Comparison of ENCODE assay signal across 7 mouse cellular contexts in the genomic region with DNA sequence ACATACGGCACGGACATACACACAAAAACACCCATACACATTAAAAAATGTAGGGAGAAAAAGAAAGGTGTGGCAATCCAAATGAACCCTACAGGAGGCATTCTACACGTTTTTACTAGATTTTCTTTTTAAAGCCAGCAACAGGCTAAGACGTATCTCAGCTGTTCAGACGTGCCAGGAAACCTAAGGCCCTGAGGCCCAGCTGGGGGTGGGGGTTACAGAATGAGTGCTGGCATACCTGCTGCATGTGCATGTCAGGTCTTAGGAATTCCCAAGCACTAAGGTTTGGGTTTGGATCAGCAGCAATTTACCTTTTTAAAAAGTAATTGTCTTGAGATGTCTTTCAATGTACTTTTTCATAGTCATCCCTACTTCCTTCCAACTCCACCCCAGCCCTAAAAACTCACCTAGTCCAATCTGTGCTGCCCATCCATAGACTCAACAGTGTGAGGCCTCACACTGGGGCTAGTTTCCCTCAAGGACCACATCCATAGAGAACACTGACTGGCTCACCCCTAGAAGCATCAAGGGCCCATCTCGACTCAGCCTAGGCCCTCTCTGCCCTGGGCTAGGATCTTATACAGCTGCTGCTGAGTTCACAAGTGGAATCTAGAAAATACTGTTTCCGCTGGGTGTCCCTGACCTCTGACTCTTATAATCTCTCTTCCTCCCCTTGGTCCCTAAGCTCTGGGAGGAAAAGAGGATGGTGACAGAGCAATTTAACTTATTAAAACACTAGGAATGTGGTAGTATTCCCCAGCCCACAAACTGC. TPM values are rescaled to one million over a fixed set of nuclear protein-coding genes. Genes with fewer than 3 reads are reported as not detected.
DNase-seq lines count a peak whose midpoint lies in the region; ATAC-seq and TF ChIP-seq lines count a peak whose summit lies in the region.

No protein-coding gene starts in this region.

- H3K4me2 ChIP-seq in forebrain, postnatal 0 days (ENCODE audit: low read depth) = peak overlapping the region; percentile 80
- H3K4me2 ChIP-seq in liver, embryonic 13.5 days = peak overlapping the region; percentile 94

- no peak overlapping the region for H3K27ac ChIP-seq in forebrain, postnatal 0 days (ENCODE audit: low read depth, low read length)
- peak overlapping the region; percentile 100 for H3K27ac ChIP-seq in liver, embryonic 13.5 days

- TF ChIP-seq CTCF in forebrain, postnatal 0 days (IDR thresholded peaks at IDR 0.05; ENCODE audit: low read depth) = no peak

- peaks cover 43% of the 10 kb centered on the region for H3K36me3 ChIP-seq in megakaryocyte, embryonic 14.5 days (replicated peaks; ENCODE audit: low read length)
- no peaks in the 10 kb centered on the region for H3K36me3 ChIP-seq in forebrain, postnatal 0 days (ENCODE audit: insufficient read depth)
- peaks cover 16% of the 10 kb centered on the region for H3K36me3 ChIP-seq in liver, embryonic 13.5 days

- peak overlapping the region; percentile 92 for H3K4me3 ChIP-seq in megakaryocyte, embryonic 14.5 days (replicated peaks)
- peak overlapping the region; percentile 92; the same call in 1 of the 2 replicates for H3K4me3 ChIP-seq in forebrain, postnatal 0 days (ENCODE audit: low read depth, low read length)
- peak overlapping the region; percentile 99 for H3K4me3 ChIP-seq in liver, embryonic 13.5 days (replicated peaks)

- no peaks in the 10 kb centered on the region for H3K9me3 ChIP-seq in megakaryocyte, embryonic 14.5 days
- H3K9me3 ChIP-seq in forebrain, postnatal 0 days (ENCODE audit: low read length) = no peaks in the 10 kb centered on the region
- no peaks in the 10 kb centered on the region for H3K9me3 ChIP-seq in liver, embryonic 13.5 days (replicated peaks)

- no peak for DNase-seq in forebrain, postnatal 0 days
- DNase-seq in liver, embryonic 13.5 days = no peak
- no peak for DNase-seq in thymus, postnatal 10 days (ENCODE audit: low spot score in 2 of 2)
- DNase-seq in left cerebral cortex, adult 18-20 months (ENCODE audit: low spot score in 2 of 2) = no peak
- DNase-seq in urinary bladder, postnatal 36 days (ENCODE audit: low spot score in 2 of 2) = no peak

- no peak for ATAC-seq in megakaryocyte, adult 5-6 weeks (ENCODE audit: poor library complexity, severe bottlenecking)
- no peak for ATAC-seq in forebrain, postnatal 0 days
- no peak for ATAC-seq in liver, embryonic 13.5 days (ENCODE audit: low read depth)

- H3K9ac ChIP-seq in forebrain, postnatal 0 days = 0 out of 2 replicates have a peak overlapping the region, but pooled peaks have one; percentile 19
- peak overlapping the region; percentile 100 for H3K9ac ChIP-seq in liver, embryonic 13.5 days

- H3K27me3 ChIP-seq in megakaryocyte, embryonic 14.5 days (replicated peaks) = no peaks in the 10 kb centered on the region
- no peaks in the 10 kb centered on the region for H3K27me3 ChIP-seq in forebrain, postnatal 0 days (ENCODE audit: insufficient read depth, low read length)
- no peaks in the 10 kb centered on the region for H3K27me3 ChIP-seq in liver, embryonic 13.5 days

- WGBS in forebrain, postnatal 0 days = 69% methylated on average over 7 of the region's 7 CpGs
- 60% methylated on average over 7 of the region's 7 CpGs for WGBS in liver, embryonic 13.5 days (ENCODE audit: insufficient replicate concordance)

- H3K4me1 ChIP-seq in megakaryocyte, embryonic 14.5 days = peaks cover 73% of the 10 kb centered on the region
- H3K4me1 ChIP-seq in forebrain, postnatal 0 days (ENCODE audit: insufficient read depth) = peaks cover 24% of the 10 kb centered on the region
- peaks cover 68% of the 10 kb centered on the region for H3K4me1 ChIP-seq in liver, embryonic 13.5 days (replicated peaks)

RNA-seq across cellular contexts. Expression of a gene that starts 2.2 kb away (rescaled TPM):
- 176 and 178 TPM in 2 replicates for polyA plus RNA-seq in megakaryocyte, embryonic 14.5 days (2012; ENCODE audit: insufficient read depth, low replicate concordance)
- total RNA-seq in megakaryocyte, adult 5-6 weeks (2015) = 1,230 and 1,275 TPM in 2 replicates
- total RNA-seq in megakaryocyte, adult 5-6 weeks (2017) = 215 and 239 TPM in 2 replicates
- total RNA-seq in forebrain, postnatal 0 days (2014; rRNA removed) = 175 and 197 TPM in 2 replicates
- 481 and 501 TPM in 2 replicates for polyA plus RNA-seq in forebrain, postnatal 0 days (2015; fragmentation: Nextera tagmentation; extraction: Ambion mirVana)
- 178 and 188 TPM in 2 replicates for polyA plus RNA-seq in liver, embryonic 13.5 days (2015; fragmentation: Nextera tagmentation; extraction: Ambion mirVana)
- 100 to 1,000 TPM; 358 to 380 TPM for total RNA-seq in left cerebral cortex, adult 18-20 months (2021)
